Comparison of ENCODE assay signal across 10 mouse cellular contexts in the genomic region with DNA sequence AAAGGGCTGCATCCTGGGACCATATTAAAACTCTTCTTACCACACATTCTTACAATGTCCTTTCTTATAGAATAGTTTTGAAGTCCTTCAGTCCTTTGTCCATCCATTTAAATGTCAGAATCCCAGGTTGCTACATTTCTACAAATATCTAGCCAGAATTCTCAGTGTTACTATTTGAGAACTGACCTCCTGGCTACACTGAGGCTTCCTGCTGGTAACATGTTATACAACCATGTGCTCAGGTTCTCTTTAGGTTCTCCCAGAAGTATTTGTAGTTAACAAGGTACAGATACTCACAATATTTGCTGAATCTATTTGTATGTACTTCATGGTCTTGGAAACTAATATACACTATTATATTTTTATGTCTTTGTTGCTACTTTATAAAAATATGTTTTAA.
"Had no signal": no experiment of that assay in that cellular context is flagged by ENCODE, and none has a peak within 500 bp of the region (broad histone marks: within the 10 kb centered on the region; RNA-seq: fewer than 3 reads in every experiment).

No protein-coding gene starts in this region.

- ATAC-seq: liver, postnatal 0 days; midbrain, embryonic 16.5 days had no signal

- DNase-seq: kidney, postnatal 36 days; layer of hippocampus, adult 9-11 months; layer of hippocampus, postnatal 36 days; liver; liver, embryonic 13.5 days; liver, postnatal 0 days; lung, postnatal 14 days; right cerebral cortex, postnatal 14 days; thymus, postnatal 4 days had no signal
